Mouse (Mus musculus): ENCODE data around the gene Orai2.

GRCm38 (mm10) chr5:136217932-136218381 lies 47.4 kb upstream of the Orai2 start:
- TF ChIP-seq CTCF (conservative IDR thresholded peaks at IDR 0.05; ENCODE audit: low read length) = no peak
- TF ChIP-seq POU5F1 (IDR thresholded peaks at IDR 0.05; ENCODE audit: borderline replicate concordance, low read length) = no peak
